Mouse (Mus musculus) cerebellum, postnatal 10 days (tissue): Measurements from ENCODE around the gene Smarcb1.

Source experiments
- DNase-seq, 2 experiments: peaks; one replicate each; pipeline ENCODE4 v3.0.0; 2021; ENCODE audit warnings: mixed read lengths in 2 of 2

Gene Smarcb1

DNA sequence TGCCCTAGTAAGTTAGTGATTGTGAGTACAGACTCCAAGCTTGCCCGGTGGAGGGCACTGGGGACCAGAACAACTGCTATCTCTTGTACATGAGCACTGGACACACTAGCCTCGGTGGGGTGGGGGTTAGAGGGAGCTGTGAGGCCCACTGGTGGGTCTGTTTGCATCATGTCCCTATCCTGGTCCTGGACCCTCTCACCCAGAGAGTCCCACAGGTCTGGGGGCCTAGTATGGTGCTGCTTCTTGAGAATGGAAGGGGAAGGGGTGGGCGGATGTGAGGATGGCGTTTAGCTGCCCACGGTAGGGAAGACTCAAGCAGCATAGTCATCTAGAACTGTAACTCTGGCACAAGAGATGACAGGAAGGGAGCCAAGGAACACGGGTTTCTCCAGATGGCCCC lies 66.6 kb downstream of the Smarcb1 start:
- peak in 1 of 2 experiments; percentile 38 for DNase-seq

DNA sequence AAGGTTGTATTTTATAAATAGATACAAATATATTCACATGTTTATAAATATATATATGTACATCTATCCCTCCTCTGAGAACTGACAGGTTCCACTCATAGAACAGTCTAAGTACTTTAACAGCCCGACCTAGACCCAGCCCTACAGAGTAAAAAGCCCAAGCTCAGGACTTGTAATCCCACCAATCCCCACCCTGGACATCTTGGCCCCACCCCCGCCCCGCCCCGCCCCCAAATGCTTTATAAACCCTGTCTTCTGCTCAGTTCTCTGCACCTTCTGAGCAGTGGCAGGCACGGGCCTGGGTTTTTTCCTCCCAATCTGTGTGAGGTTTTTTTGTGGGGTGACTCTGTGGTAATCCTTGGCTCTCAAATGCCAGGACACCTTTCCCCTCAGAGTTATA lies 67.3 kb downstream of the Smarcb1 start:
- no peak for DNase-seq

- DNase-seq, result peak; percentile 93 to 96
These were observed 68.0 kb downstream of the Smarcb1 start for GRCm38 (mm10) chr10:75853452-75853851.

DNA sequence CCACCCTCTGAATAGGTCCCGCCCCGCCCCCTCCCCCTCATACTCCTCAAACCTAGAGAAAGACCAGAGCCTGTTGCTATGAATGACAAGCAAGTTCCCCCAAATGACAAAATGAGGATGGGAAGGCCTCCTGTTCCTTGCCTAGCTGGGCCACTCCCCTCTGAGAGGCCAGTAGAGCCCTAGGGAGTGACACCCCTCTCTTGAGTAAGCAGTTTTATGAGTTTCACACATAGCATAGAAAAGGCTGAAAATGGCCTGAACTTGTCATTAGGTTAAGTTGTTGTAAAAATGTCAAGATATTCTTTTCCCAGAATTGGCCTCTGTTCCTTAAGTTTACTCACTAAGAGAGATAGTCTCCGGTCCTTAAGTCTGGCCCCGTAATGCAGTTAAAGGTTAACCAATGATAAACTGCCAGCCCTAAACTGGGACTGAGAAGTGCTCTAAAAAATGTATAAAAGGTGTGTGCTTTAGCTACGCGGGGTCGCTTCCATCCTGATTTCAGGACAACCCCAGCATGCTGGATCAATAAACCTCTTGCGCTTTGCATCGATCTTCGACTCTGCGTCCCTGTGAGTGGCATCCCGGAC lies 68.8 kb downstream of the Smarcb1 start:
- DNase-seq, result no peak

DNA sequence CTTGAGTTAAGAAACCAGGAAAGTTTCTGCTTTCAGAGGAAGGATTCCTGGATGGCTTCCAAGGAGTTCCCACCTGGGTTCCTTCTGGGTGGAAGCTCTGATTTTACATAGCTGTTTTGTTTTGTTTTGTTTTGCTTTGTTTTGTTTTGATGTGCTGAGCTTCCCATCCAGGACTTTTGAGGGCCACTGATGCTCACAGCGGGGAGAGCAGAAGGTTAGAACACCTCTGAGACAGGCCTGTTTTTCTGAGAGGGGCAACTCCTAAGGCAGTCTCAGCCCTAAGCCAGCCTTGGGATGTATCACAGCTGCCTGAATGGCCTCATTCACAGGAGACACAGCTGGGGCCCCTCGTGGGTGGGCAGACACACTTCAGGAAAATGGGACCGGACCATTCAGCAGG lies 69.7 kb downstream of the Smarcb1 start:
- DNase-seq, result no peak

- DNase-seq, result no peak
These were observed 70.3 kb downstream of the Smarcb1 start for GRCm38 (mm10) chr10:75851076-75851475.

GRCm38 (mm10) chr10:75848382-75848781 lies 73.0 kb downstream of the Smarcb1 start:
- no peak for DNase-seq
